Mouse (Mus musculus): Measurements from ENCODE around the gene Syde2.

GRCm38 (mm10) chr3:146028406-146028805, 40.7 kb downstream of the Syde2 start:
- no peak for TF ChIP-seq CTCF (conservative IDR thresholded peaks at IDR 0.05; ENCODE audit: insufficient read depth, insufficient read length, low read depth, low read length)
- TF ChIP-seq POLR2A (IDR thresholded peaks at IDR 0.05; ENCODE audit: low read depth, low read length), result no peak

Measured in kidney, adult 2 months (tissue).